In genomic region chr2:38710304-38711241, GRCm38 (mm10) we compare ENCODE assay signal across 8 mouse cellular contexts. TPM values are rescaled to one million over a fixed set of nuclear protein-coding genes. Genes with fewer than 3 reads are reported as not detected.
A peak's percentile ranks its signal among the peaks of the same experiment; 100 is the strongest.
DNase-seq lines count a peak whose midpoint lies in the region; ATAC-seq and TF ChIP-seq lines count a peak whose summit lies in the region.

No protein-coding gene starts in this region.

- H3K9ac ChIP-seq in lung, embryonic 16.5 days (ENCODE audit: low read length) = no peak overlapping the region
- H3K9ac ChIP-seq in embryonic facial prominence, embryonic 12.5 days = no peak overlapping the region; the same call in 1 of the 2 replicates
- no peak overlapping the region for H3K9ac ChIP-seq in hindbrain, embryonic 14.5 days
- no peak overlapping the region for H3K9ac ChIP-seq in limb, embryonic 15.5 days

- peaks cover 13% of the 10 kb centered on the region; the same call in 1 of the 2 replicates for H3K4me1 ChIP-seq in lung, embryonic 16.5 days (replicated peaks; ENCODE audit: control insufficient read depth, insufficient read depth, low read length)
- H3K4me1 ChIP-seq in embryonic facial prominence, embryonic 12.5 days = peaks cover 23% of the 10 kb centered on the region
- no peaks in the 10 kb centered on the region; the same call in 1 of the 2 replicates for H3K4me1 ChIP-seq in hindbrain, embryonic 14.5 days (replicated peaks; ENCODE audit: control insufficient read depth, insufficient read depth, low read length)
- peaks cover 29% of the 10 kb centered on the region for H3K4me1 ChIP-seq in limb, embryonic 15.5 days
- peaks cover 13% of the 10 kb centered on the region for H3K4me1 ChIP-seq in small intestine, adult 2 months (ENCODE audit: control insufficient read depth, insufficient read depth, insufficient read length, low read length)

- peak overlapping the region; percentile 34 for H3K4me2 ChIP-seq in lung, embryonic 16.5 days (ENCODE audit: low read depth, low read length)
- H3K4me2 ChIP-seq in embryonic facial prominence, embryonic 12.5 days (replicated peaks) = peak overlapping the region; percentile 49
- H3K4me2 ChIP-seq in hindbrain, embryonic 14.5 days (replicated peaks) = peak overlapping the region; percentile 34
- peak overlapping the region; percentile 47 for H3K4me2 ChIP-seq in limb, embryonic 15.5 days

- DNase-seq in lung, postnatal 36 days = no peak
- peak; percentile 38 for DNase-seq in hindbrain, embryonic 14.5 days (ENCODE audit: low spot score)
- DNase-seq in thymus, postnatal 25 days = no peak

- TF ChIP-seq POLR2A in small intestine, adult 2 months (IDR thresholded peaks at IDR 0.05; ENCODE audit: low read depth, low read length) = no peak

- no peaks in the 10 kb centered on the region for H3K9me3 ChIP-seq in lung, embryonic 16.5 days (ENCODE audit: control insufficient read depth, low read length)
- no peaks in the 10 kb centered on the region for H3K9me3 ChIP-seq in embryonic facial prominence, embryonic 12.5 days
- no peaks in the 10 kb centered on the region for H3K9me3 ChIP-seq in hindbrain, embryonic 14.5 days (ENCODE audit: control insufficient read depth, low read length)
- no peaks in the 10 kb centered on the region for H3K9me3 ChIP-seq in limb, embryonic 15.5 days

- peaks cover 73% of the 10 kb centered on the region for H3K27me3 ChIP-seq in lung, embryonic 16.5 days (ENCODE audit: control insufficient read depth, insufficient read depth, low read depth, low read length)
- H3K27me3 ChIP-seq in embryonic facial prominence, embryonic 12.5 days = peaks cover 92% of the 10 kb centered on the region
- peaks cover 76% of the 10 kb centered on the region for H3K27me3 ChIP-seq in hindbrain, embryonic 14.5 days (ENCODE audit: control insufficient read depth, insufficient read depth, low read length)
- H3K27me3 ChIP-seq in limb, embryonic 15.5 days = peaks cover 92% of the 10 kb centered on the region
- peaks cover 63% of the 10 kb centered on the region for H3K27me3 ChIP-seq in small intestine, adult 2 months (ENCODE audit: control insufficient read depth, insufficient read depth, low read length)

- 1% methylated on average over 75 of the region's 75 CpGs for WGBS in lung, embryonic 16.5 days
- under 1% methylated on average over 75 of the region's 75 CpGs for WGBS in embryonic facial prominence, embryonic 12.5 days
- WGBS in hindbrain, embryonic 14.5 days = under 1% methylated on average over 75 of the region's 75 CpGs
- 1% methylated on average over 74 of the region's 75 CpGs for WGBS in limb, embryonic 15.5 days
- WGBS in small intestine, adult 2 months = 2% methylated on average over 75 of the region's 75 CpGs

- no peaks in the 10 kb centered on the region for H3K36me3 ChIP-seq in lung, embryonic 16.5 days (ENCODE audit: control insufficient read depth, insufficient read depth, low read length)
- no peaks in the 10 kb centered on the region for H3K36me3 ChIP-seq in embryonic facial prominence, embryonic 12.5 days
- no peaks in the 10 kb centered on the region for H3K36me3 ChIP-seq in hindbrain, embryonic 14.5 days (replicated peaks; ENCODE audit: control insufficient read depth, insufficient read depth)
- no peaks in the 10 kb centered on the region for H3K36me3 ChIP-seq in limb, embryonic 15.5 days
- H3K36me3 ChIP-seq in small intestine, adult 2 months (ENCODE audit: control insufficient read depth, insufficient read depth, low read length) = no peaks in the 10 kb centered on the region

- TF ChIP-seq CTCF in small intestine, adult 2 months (IDR thresholded peaks at IDR 0.05; ENCODE audit: extremely low read depth, insufficient read length, insufficient replicate concordance, low read depth, low read length) = no peak

- H3K27ac ChIP-seq in lung, embryonic 16.5 days (ENCODE audit: low read length) = no peak overlapping the region
- no peak overlapping the region for H3K27ac ChIP-seq in embryonic facial prominence, embryonic 12.5 days
- no peak overlapping the region for H3K27ac ChIP-seq in hindbrain, embryonic 14.5 days
- no peak overlapping the region for H3K27ac ChIP-seq in limb, embryonic 15.5 days
- H3K27ac ChIP-seq in small intestine, adult 2 months (ENCODE audit: insufficient read depth, low read depth, low read length) = no peak overlapping the region

- ATAC-seq in lung, embryonic 16.5 days (ENCODE audit: low read depth) = peak; percentile 18; the same call in 1 of the 2 replicates
- ATAC-seq in embryonic facial prominence, embryonic 12.5 days (ENCODE audit: insufficient number of reproducible peaks, insufficient read depth, low FRiP score, low TSS enrichment) = no peak
- ATAC-seq in hindbrain, embryonic 14.5 days (ENCODE audit: low FRiP score) = 0 out of 2 replicates have a peak, but pooled peaks have one; percentile 10
- ATAC-seq in limb, embryonic 15.5 days (ENCODE audit: insufficient number of reproducible peaks, low FRiP score, low TSS enrichment, low read depth) = no peak
- ATAC-seq in frontal cortex, adult (ENCODE audit: low TSS enrichment) = no peak

- H3K4me3 ChIP-seq in lung, embryonic 16.5 days (ENCODE audit: low read length) = peak overlapping the region; percentile 30
- H3K4me3 ChIP-seq in embryonic facial prominence, embryonic 12.5 days = peak overlapping the region; percentile 31
- peak overlapping the region; percentile 12; the same call in 1 of the 2 replicates for H3K4me3 ChIP-seq in hindbrain, embryonic 14.5 days (replicated peaks; ENCODE audit: low read length)
- H3K4me3 ChIP-seq in limb, embryonic 15.5 days = peak overlapping the region; percentile 30
- H3K4me3 ChIP-seq in small intestine, adult 2 months (ENCODE audit: low read depth, low read length) = peak overlapping the region; percentile 28

RNA-seq across cellular contexts. Expression of gene Nr5a1, which starts 3.8 kb away (rescaled TPM):
- 0.21 TPM in 1 of 2 replicates, not detected in the other for polyA plus RNA-seq in lung, embryonic 16.5 days (2015; fragmentation: Nextera tagmentation; extraction: Ambion mirVana)
- polyA plus RNA-seq in embryonic facial prominence, embryonic 12.5 days (2016; fragmentation: Nextera tagmentation; extraction: Ambion mirVana) = 0.33 and 0.95 TPM in 2 replicates
- polyA plus RNA-seq in hindbrain, embryonic 14.5 days (2014; fragmentation: Nextera tagmentation; extraction: Ambion mirVana) = 0.08 and 0.09 TPM in 2 replicates
- 0.05 and 0.14 TPM in 2 replicates for polyA plus RNA-seq in limb, embryonic 15.5 days (2015; fragmentation: Nextera tagmentation; extraction: Ambion mirVana)
- 0.08 and 0.15 TPM in 2 replicates for polyA plus RNA-seq in small intestine, adult 2 months (2012; rRNA removed)

Comparison
In these comparisons a context has a peak if more than half of its experiments do, and no peak if none do; other contexts are left out.
1. ATAC-seq: peak in lung, embryonic 16.5 days (single experiment) and hindbrain, embryonic 14.5 days (single experiment); none in embryonic facial prominence, embryonic 12.5 days (single experiment), limb, embryonic 15.5 days (single experiment) and frontal cortex, adult (single experiment).
2. Peak in every context shown above with its lines, with median percentiles within 50 percentile points of each other: H3K4me2 ChIP-seq and H3K4me3 ChIP-seq.